Mouse (Mus musculus) frontal cortex, adult 2 months (tissue): ENCODE results near the gene Hmgcl. TPM values are rescaled to one million over a fixed set of nuclear protein-coding genes. Genes with fewer than 3 reads are reported as not detected.
A peak's percentile ranks its signal among the peaks of the same experiment; 100 is the strongest.
"Not testable (repeated sequence)": the region's sequence is repeated elsewhere in the genome, so short reads cannot be mapped to it uniquely, and the experiment has no call there.

Experiments used
- DNase-seq, 2 experiments: peaks; one replicate each; pipeline ENCODE4 v3.0.0; 2022; ENCODE audit warnings: low spot score in 1 of 2; ENCODE audit errors: extremely low spot score in 1 of 2
- polyA plus RNA-seq: library from polyadenylated mRNA; depleted of rRNA; stranded (reverse); fragments of >200 nt; gene quantifications from 2 replicates; pipeline ENCODE4 v1.2.3, GENCODE M21; 2012

Hmgcl gene
- polyA plus RNA-seq, 1 experiment: 56.2 TPM

DNA sequence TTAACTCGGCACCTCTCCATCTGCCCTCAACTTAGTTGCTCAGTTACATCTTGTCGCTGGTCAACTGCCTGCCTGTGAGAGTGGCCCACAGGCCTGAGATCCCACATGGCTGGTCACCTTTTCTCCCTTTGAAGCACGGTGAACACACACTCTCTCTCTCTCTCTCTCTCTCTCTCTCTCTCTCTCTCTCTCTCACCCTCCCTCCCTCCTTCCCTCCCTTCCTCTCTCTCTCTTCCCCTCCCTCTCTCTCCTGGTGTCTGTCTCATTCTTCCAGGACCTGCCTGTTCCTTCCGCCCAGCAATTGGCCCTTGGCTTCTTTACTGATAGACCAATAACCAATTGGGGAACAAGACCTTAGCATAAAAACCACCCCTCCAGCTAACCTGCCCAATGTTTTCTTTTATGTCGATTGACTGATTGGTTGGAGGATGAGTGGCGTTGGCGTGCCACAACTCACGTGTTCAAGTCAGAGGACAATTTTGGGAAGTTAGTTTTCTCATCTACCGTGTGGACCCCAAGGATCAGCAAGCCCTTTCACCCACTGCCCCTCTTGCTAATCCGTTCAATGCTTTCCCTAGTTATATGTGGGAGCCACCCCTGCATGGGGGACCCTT is 19.9 kb upstream of the Hmgcl start:
- no peak for DNase-seq

DNA sequence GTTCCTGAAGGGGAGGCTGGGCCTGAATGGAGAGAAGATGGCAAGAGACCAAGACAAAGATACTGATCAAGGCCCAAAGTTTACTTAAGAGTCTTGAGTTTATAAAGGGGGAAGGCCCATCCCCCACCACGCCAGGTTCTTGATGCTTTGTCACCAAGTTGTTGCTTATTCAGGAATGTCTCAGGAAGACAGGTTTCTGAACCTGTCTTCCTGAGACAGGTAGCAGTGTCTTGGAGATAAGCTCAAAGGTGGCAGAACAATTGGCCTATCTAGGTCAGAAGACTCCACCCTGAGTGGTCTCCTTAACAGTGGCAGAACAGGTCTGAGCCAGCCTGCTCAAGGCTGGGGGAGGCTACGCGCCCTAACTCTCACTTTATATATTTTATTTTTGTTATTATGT is 19.4 kb upstream of the Hmgcl start:
- DNase-seq: no peak

DNA sequence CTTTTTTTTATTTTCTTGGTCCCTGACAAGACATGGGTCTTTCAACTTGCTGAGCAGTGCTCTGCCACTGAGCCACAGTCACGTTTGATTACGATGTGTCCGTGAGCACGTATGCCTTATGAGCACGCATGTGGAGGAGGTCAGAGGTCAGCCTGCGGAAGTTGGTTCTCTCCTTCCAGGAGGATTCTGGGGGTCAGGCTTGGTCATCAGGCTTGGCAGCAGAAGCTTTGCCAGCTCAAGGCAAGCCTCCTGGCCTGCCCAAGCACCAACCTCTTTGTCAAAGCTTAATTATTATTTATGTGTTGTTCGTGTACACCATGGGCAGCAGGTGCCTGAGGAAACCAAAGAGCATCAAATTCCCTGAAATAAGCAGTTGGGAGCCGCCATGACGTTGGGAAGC is 17.9 kb upstream of the Hmgcl start:
- DNase-seq: no peak

DNA sequence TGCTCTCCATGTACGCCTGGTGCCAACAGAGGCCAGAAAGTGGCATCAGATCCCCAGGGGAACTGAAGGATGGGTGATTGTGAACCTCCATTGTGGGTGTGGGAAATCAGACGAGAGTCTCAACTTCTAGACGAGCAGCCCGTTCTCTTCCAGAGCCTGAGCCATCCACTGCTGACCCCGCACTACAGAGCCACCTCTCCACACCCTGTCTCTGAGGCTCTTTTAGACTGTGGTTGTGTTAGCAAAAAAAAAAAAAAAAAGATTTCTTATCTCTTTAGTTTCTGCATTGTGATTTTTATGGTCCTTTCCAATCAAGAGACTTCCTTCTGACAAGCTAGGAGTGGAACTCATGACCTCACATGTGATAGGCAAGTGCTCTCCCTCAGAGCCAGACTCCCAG is 16.8 kb upstream of the Hmgcl start:
- no peak for DNase-seq

DNA sequence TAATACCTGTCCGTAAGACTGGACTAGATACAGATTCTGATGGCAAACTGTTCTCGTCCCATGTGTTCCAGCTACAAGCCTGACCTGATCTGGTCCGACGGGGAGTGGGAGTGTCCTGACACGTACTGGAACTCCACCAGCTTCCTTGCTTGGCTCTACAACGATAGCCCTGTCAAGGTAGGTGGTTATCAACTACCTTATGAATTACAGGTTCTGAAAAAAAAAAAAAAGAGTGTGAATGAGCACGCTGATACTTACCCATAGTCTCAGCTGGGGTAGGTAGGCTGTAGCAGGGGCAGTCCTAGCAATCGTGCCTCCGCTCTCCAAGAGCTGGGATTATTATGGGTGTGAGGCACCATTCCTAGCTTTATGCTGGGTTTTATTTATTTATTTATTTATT is 16.4 kb upstream of the Hmgcl start:
- DNase-seq: no peak

DNA sequence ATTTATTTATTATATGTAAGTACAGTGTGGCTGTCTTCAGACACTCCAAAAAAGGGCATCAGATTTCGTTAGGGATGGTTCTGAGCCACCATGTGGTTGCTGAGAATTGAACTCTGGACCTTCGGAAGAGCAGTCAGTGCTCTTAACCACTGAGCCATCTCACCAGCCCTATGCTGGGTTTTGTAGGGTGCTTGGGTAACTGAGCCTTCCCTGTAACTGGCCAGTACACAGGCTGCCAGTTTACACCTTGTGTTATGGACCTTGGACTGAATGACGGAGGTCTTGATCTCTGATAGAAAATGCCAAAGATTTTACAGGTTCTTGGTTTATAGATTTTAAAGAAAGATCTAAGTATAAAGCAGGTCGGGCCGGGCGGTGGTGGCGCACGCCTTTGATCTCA is 16.0 kb upstream of the Hmgcl start:
- DNase-seq: no peak

DNA sequence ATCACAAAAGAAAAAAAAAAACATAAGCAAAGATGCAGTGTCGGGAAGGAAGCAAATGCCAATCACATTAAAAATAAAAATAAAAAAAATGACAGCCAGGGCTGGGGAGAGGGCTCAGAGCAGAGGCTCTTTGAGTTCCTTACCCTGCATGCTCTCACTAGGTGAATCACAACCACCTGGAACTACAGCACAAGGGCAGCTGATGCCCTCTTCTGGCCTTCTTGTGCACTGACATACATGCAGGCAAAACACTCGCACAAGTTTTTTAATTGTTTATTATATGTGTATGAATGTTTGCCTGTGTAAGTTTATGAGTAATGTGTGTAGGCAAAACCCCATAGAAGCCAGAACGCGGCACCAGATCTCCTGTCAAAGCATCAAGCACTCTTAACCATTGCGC is 14.4 kb upstream of the Hmgcl start:
- DNase-seq: no peak

DNA sequence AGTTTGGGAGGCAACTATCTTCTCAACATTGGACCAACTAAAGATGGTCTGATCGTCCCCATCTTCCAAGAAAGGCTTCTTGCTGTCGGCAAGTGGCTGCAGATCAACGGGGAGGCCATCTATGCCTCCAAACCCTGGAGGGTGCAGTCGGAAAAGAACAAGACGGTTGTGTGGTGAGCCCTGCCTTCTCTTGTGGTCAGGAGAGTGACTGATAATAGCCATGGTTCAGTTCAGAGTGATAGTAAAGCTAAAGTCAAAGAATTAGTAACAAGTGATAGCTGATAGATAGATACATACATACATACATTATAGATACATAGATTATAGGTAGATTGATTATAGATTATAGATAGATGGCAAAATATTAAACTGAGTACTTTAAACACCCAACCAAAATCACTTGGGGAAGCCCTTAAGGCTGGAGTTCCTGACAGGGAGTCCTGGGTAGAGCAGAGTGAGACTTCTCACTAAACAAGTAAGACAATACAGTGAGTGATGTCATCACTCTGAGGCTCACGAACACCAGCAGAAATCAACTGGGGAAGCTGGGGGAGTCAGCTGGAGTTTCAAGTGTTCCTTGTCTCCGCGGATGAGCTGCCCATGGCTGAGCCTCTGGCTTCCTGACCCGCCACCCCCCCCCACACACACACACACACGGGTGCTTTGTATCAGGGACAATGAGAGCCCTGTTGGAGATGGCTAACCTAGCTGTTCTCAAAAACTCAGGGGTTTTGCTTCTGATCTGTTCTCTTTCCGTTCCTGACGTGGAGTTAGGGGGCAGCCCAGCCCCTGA is 11.3 kb upstream of the Hmgcl start:
- DNase-seq: no peak

DNA sequence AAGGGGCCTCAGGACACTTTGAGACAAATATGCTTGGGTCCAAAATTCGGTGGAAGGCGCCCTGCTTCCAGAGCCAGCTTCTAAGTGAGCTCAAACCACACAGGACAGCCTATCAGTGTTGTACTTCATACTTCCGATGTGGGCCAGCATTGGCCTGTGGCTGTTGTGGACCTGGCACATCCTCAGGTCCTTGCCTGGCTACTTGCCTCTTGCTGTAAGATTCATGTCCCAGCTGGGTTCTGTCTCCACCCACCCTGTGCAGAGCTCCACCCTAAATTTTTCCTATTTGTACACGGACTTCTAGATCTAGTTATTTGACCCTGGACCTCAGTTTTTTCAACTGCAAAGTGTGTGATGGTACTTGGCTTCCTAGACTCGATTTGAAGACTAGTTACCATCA is 10.7 kb upstream of the Hmgcl start:
- DNase-seq: no peak

DNA sequence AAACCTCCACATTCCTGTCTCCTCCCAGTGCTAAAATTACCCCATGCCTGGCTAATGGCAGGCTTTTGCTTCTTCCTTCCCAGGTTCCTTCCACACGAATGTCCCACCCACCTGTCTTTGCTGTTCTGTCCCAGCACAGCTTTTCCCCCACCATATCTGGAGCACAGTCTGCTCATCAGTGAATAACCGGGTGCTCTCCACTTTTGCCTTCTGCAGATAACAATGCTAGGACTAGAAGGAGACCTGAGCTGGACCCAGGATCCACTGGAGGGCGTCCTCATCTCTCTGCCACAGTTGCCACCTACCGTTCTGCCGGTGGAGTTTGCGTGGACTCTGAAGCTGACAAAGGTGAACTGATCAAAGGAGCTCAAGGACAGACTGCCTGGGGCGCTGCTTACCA is 7.4 kb upstream of the Hmgcl start:
- DNase-seq: no peak

DNA sequence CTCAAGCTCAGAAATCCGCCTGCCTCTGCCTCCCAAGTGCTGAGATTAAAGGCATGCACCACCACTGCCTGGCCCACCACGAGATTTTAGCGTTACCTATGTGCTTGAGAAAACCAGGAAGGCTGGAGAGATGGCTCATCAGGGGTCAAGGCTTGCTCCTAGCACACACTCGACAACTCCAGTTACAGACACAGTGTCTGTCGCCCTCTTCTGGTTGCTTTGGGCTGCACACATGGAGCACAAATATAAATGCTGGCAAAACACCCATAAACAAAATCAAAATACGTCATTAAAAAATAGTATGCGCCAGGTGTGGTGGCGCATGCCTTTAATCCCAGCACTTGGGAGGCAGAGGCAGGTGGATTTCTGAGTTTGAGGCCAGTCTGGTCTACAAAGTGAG is 5.2 kb upstream of the Hmgcl start:
- DNase-seq: not testable (repeated sequence)

DNA sequence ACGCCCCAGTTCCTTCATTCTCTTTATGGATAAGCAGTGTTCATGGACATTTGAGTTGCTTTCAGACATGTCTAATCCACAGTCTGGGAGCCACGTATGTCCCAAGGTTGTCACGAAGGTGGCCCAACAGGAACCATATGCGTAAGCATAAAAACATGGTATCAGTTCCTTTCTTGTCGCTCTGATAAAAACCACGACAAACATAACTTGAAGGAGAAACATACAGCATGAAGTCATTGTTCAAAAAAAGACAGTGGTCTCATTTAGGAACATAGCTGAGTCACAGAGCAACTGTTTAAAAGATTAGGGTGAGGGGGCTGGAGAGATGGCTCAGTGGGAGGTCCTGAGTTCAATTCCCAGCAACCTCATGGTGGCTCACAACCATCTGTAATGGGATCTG is 4.1 kb upstream of the Hmgcl start:
- DNase-seq: no peak

DNA sequence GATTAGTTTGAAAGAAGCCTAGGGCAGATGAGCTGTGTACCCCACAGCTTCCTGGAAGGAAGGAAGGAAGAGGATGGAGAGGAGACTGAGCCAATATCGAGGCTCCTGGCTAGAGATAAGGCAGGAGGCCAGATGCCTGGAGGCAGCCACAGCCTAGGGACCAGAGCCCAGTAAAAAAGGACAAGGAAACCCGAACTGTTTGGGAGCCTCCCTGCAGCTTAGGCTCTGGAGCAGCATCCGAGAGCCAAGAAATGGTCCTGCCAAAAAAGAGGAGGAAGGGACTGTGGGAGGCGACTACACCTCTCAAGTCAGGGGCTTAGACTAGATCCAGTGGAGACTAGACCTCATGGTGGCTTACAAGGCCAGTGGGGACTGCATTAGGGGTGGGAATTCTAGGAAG is 2.9 kb upstream of the Hmgcl start:
- DNase-seq: no peak

DNA sequence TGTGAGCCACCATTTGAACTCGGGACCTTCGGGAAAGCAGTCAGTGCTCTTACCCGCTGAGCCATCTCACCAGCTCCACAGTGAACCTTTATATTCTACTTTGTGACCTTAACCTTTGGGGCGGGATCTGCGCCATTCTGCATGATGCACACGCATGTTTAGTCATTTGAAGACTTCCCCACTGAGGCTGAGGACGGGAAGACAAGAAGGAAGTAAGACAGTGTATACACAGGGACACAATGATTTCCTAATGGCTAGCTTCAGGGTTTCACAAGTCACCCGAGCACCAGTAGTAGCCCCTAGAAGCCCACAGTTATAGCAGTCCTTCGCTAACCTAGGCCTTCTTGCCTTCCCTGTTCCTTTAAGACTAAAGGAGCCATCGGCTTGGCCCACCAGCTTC is 542 bp upstream of the Hmgcl start:
- no peak for DNase-seq

DNA sequence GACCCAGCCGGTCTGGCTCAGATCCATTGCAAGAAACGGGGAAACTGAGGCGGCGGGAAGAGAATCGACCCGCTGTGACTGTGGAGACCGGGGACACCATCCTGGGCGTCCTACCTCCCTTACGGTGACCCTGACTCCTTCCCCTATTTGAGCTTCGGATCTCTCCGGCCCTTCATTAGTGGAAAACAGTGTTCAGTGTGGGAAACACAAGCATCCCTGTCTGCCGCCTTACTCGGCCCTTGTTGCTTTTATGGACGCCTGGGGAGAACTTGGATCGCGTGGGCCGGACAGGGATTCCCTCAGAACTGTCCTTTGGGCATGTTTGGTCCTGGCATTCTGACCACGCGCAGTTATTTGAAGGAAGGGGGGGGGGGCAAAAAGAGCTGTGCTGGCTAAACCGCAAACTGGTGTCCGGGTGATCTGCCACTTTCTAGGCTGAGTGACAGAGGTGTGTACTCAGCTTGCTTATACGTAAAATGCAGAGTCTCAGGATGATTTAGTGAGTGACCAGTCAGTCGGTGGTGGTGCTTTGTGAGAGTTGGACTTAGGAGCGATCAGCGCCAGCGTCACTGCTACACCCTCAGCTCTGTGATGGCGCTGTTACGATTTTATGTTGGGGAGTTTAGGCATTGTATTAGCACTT is 532 bp downstream of the Hmgcl start:
- no peak for DNase-seq

DNA sequence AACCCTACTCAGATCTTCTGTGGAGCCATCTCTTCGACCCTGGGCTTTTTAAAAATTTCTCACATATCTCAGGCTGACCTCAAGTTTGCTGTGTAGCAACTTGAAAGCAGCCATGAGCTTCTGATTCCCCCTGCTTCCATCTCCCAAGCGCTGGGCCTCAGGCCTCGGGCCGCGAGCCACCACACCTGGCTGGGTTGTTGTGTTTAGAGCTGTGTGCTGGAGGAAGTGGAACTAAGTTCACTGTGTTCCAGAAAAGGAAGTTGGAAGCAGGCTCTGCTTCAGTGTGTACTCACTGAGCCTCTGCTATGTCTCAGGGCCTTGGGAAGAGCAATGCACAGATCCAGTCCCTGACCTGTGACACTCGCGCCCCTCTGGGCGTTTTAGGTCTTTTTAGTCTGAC is 1.9 kb downstream of the Hmgcl start:
- no peak for DNase-seq

DNA sequence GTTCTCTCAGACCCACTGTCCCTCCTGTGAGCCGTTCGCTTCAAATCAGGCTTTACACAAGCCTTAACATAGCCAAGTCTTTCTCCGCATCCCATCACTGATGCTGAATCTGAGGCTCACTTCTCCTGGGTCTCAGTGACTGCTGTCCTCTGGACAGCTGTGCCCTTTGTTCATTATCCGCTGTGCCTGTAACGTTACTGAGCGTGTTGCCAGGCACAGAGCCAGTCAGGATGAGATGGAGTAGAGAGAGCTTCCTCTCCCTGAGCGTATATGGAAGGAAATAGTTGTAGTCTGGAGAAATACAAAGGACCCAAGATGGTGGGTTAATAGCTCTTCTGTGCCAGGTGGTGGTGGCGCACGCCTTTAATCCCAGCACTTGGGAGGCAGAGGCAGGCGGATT is 3.2 kb downstream of the Hmgcl start:
- DNase-seq: no peak

DNA sequence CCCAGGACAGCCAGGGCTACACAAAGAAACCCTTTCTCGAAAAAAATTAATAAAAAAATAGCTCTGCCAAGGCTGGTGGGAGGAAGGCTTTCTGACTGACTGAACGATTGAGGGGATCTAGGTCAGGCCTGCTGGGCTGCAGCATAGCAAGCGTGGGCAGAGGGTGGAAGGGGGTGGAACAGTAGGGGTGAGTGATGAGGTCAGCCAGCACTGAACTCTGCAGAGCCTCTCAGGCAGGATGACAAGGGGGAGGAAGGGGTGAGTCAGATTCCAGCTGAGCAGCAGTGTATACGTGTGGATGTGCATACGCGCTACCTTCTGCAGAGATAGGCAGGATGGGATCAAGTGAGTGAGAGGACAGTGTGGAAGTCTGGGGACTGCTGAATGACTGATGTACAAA is 3.7 kb downstream of the Hmgcl start:
- no peak for DNase-seq

DNA sequence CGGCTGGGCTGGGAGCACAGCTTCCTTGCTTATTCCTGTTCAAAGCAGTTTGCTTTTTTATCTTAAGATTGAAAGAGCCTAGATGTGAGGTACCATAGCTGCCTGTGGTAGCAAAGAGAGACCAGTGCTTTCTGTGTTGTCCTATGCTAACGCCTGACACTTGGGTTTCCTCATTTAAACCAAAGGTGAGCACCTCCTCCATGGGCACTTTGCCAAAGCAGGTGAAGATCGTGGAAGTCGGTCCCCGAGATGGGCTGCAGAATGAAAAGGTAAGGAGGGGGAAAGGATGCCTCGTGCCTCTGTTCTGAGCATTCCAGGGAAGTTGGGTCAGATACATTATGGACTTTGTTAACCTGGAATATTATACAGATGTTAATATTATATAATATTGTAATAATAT is 4.1 kb downstream of the Hmgcl start:
- no peak for DNase-seq

DNA sequence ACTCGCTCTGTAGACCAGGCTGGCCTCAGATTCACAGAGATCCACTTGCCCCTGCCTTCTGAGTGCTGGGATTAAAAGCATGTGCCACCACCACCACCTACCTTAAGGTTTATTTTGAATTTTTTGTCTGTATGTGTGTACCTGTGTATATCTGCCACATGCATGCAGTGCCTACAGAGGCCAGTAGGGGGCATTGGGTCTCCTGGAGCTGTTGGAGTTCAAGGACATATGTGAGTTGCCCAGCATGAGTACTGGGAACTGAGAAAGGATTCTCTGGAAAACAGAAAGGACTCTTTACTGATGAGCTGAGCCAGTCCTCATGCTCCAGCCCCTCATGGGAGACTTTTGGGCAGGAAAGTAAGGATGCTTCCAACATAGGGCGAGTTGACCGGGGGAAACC is 5.3 kb downstream of the Hmgcl start:
- DNase-seq: no peak

DNA sequence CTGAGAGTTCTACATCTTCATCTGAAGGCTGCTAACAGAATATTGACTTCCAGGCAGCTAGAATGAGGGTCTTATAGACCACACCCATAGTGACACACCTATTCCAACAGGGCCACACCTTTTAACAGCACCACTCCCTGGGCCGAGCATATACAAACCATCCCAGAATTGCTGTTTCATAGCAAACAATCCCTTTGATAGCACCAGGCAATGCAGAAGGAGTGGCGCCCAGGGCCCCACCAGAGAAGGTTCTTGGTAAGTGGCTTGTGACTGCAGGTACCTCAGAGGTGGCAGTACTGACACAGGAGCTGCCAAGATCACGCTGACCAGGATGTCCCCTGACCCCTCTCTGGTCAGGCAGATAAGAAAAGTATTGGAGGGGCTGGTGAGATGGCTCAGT is 6.9 kb downstream of the Hmgcl start:
- no peak for DNase-seq

DNA sequence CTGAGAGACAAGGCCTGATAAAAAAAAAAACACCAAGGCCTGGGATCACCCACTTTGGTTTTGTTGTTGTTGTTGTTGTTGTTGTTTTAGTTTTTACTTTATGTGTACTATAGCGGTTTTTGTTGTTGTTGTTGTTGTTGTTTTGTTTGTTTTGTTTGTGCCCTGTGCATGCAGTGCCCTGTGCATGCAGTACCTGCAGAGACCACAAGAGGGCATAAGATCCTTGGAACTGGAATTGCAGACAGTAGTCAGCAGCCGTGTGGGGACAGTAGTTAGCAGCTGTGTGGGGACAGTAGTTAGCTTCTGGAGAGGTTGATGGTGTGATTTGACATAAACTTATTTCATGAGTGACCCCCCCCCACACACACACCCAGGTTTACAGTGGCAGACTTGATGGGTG is 8.0 kb downstream of the Hmgcl start:
- peak in 1 of 2 experiments; percentile 86 for DNase-seq
